Mouse (Mus musculus): ENCODE measurements at regions not wholly inside any gene's neighbourhood (a gene's known extent, or its start where the extent isn't known, plus 50 kb on each side); places are given as distances from the start of the nearest gene placed in this dataset.
A peak's percentile ranks its signal among the peaks of the same experiment; 100 is the strongest.

DNA sequence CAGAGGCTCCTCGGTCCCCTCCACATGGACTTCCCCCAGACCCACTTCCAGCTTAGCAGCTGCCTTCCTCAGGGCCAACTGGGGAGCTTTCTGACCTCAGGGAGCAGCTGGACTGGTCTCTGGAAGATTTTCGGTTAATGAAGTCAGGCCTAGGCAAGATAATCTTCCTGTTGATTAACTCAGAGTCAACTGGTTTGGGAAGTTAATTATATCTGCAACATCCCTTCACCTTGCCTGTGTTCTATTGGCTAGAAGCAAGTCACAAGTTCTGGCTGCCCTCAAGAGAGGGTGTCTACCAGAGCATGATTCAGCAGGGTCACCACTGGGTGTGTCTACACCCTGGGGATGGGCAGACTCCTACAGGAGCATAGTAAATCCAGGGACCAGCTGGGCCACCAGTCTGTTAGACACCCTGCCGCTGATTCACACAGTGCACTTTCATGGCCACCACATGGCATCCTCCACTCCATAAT is 53.9 kb upstream of the Maml3 start:
- DNase-seq (ENCODE audit: low read depth, low spot score), result no peak

DNA sequence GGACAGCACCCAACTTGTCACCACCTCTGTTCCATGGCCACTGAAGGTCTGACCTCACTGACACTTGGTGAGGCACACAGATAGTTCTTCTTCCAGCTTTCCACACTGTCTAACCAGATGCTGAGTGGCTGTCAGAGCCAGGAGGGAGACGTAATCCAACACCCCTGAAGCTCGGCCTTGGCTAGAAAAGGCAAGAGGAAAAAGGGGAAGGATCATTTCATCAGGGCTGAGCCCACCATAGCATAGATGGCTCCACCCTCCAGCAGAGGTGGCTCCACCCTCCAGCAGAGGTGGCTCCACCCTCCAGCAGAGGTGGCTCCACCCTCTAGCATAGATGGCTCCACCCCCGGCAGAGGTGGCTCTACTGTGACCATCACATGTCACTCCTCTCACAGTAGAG is 56.8 kb upstream of the Maml3 start:
- DNase-seq (ENCODE audit: low read depth, low spot score), result no peak

DNA sequence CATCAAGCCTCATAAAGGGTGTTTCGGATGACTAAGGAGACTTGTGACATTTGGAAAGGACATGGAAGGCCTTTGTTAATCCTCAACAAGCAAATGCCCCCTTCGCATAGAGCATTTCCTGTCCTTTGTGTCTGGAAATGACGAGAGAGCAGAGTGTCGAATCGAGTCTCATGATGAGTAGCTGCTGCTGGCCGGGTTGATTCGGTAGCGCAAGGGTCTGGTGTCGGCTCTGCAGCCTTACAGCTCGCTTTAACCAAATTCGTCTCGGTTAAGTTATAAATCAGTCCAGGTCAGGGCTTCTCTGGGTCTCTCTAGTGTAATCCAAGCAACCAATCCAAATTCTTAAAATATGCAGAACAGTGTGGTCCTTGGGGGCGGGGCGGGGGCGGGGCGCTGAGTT is 59.1 kb upstream of the Maml3 start:
- DNase-seq (ENCODE audit: low read depth, low spot score), result peak; percentile 21

DNA sequence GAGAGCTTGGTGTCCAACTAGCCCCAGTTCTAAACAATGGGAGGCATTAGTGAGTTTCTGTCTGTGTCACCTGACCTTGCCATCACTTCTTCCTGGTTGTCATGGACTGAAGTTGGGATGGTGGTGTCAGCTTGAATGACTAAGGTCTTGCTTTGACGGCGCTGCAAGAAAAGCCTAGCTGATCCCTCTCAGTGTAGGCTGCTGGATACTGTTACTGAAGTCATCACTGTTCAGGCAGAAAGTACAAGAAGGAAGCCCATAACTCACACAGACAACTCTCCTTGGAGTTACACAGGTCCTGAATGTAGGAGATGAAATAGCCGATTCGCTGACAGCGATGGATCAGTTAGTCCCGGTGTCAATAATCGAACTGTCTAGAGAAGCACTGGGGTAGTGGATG is 62.5 kb upstream of the Maml3 start:
- DNase-seq (ENCODE audit: low read depth, low spot score), result no peak

DNA sequence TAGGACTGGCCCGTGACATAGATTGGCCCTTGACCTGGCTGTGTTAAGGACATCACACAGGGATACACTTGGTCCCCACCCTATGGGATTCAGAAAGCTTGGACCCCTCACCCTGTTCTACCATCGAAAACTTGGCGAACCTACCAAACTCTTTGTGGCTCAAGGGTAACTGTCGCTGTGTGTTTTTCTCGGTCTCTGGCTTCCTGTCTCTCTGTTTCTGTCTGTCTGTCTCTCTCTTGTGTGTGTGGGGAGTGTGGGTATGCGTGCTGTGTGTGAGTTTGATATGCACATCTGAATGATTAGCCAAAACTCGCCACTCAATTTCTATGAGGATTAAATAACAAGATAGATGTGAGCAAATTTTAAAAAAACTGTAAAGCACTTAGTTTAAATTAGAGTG is 66.0 kb upstream of the Maml3 start:
- no peak for DNase-seq (ENCODE audit: low read depth, low spot score)

DNA sequence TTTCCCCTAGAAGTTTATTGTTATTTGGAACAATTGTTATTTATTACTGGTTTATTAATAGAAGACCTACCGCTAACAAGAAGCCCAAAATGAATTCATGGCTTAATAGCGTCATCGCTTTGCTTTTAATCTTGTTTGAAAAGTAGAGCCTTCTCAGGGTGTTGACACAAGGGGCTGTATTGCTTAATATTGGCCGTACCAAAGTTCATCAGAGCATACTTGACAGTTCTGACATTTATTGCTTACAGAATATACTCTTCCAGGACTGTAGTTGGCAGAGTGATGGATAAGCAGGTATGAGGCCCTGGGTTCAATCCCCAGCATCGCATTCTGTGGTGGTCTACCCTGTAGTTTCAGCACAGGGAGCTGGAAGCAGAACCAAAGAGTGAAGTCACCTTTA is 66.4 kb upstream of the Maml3 start:
- no peak for DNase-seq (ENCODE audit: low read depth, low spot score)

DNA sequence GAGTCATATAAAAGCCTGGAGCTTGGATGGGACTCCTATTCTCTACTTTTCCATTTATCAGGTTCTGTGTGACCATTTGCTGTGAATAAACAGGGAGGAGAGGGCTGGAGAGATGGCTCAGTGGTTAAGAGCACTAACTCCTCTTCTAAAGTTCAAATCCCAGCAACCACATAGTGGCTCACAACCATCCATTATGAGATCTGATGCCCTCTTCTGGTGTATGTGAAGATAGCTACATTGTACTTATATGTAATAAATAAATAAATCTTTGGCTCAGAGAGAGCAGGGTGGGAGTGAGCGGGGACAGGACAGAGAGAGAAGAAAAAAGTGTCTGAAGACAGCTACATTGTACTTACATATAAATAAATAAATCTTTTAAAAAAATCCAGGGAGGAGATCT is 68.6 kb upstream of the Maml3 start:
- DNase-seq (ENCODE audit: low read depth, low spot score), result no peak

DNA sequence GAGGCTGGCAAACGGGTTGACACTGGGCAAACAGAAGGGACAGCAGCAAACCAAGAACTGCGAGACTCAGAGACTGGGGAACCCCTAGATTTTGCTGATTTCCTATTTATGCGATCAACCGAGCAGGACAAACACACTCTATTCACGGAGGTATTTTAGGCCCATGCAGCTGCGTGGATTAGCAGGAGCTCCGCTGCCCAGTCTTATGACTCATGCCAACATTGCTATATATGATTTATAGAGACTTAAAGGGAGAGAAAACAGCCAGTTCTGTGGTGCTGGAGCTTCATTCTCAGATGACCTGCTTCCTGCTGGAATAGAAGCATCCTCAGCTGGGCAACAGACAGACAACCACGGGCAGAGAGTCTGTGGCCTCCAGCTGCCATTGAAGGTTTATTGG is 71.2 kb upstream of the Maml3 start:
- DNase-seq (ENCODE audit: low read depth, low spot score), result no peak

DNA sequence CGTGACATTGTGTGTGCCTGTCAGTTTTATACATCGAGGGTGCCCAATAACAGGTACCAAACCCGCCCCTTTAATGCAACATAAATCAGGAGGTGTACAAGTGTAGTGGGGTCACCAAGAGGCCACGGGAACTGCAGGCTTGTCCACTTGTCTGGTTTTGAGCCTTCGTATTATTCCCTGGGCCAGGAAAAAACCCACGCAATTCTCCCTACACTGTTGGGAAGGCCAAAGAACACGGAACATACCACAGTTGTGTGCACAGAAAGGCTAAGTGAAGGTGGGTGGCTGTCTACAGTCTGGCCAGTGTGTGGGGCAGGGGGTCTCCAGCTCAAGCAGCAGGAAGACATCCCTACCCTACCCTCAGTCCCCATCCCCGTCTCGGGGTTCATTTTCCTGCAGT is 74.0 kb upstream of the Maml3 start:
- no peak for DNase-seq (ENCODE audit: low read depth, low spot score)

DNA sequence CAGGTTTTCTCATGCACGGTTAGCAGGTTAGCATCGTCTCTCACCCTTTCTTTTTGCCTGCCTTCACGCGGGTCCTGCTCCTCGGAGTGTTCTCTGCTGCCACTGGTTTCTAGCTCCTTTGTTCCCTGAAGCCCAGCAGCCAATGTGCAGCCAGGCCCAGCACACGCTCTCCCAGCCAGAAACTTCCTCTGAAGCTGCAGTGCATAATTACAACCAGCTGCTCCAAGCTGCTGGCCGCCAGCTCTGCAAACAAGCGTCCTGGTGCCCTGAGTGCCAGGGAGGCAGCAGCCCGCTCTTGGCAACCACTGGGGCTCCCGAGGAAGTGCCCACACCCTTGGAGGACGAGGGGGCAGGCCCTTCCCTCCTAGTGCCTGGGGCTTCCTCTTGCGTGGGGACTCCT is 74.8 kb upstream of the Maml3 start:
- DNase-seq (ENCODE audit: low read depth, low spot score), result no peak

DNA sequence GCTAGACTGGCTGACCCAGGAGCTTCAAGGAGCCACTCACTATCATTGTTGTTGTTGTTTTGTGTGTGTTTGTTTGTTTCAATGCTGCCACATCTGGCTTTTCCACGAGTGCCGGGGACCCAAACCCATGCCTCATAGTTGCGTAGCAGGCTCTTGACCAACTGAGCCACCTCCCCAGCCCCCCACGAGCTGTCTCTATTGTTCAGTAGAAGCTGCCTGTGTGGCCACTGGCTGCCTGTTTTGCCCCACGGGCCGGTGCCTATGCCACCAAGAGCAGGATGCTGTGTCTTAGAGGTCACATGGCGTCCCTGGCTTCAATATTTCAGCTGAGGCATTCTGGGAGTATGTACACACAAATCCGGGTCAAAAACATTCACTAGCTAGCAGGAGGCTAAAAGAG is 75.4 kb upstream of the Maml3 start:
- no peak for DNase-seq (ENCODE audit: low read depth, low spot score)

DNA sequence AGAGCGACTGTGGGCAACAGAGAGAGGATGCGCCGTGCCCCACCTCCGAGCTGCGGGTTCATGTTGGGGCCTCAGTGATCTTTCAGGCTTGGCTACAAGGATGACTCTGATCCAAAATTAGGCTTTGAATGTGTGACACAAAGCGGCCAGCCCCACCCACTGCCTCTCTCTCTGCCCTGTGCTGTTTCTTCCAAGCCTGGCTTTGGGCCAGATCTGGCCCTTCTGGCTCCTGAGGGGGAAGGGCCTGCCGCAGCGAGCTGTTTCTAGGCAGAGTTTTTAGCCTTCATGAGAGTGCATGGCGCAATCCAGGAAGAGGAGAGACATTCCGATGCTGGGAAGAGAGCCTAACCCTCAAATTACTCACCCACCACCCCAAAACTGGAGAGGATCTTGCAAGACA is 75.9 kb upstream of the Maml3 start:
- DNase-seq (ENCODE audit: low read depth, low spot score), result peak; percentile 24

DNA sequence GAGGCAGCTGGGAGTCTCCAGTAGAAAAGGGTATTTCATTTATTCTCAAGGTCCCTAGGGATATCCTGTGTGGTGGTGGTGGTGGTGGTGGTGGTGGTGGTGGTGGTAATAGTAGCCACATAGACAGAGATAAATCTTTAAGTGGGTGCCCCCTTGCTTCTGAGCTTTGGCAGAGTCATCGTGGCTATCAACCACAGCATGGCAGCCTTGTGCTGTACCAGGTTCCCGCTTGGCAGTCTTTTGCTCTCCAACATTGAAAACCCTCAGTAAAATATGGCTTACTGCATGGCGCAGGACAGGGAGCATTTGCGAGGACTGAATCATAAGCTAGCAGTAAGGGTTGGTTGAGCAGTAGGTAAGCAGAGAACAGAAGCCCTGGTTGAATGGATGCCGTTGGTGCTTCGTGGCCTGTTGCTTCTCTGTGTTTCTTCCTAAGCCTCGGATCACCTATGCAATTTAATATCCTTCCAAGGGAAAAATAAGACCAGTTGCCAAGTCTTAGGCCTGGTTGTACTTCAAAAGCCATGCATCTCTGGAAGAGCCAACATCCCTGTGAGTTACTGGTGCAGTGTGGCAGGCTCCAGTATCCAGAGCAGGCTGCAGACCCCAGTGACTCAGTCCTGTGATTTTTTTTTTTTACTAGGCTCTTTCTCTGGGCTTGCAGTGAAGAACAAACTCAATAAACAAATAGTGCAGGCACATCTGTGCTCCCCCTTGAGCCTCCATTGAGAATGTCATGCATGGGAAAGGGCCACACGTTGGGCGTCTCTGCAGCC is 76.6 kb upstream of the Maml3 start:
- no peak for DNase-seq (ENCODE audit: low read depth, low spot score)

DNA sequence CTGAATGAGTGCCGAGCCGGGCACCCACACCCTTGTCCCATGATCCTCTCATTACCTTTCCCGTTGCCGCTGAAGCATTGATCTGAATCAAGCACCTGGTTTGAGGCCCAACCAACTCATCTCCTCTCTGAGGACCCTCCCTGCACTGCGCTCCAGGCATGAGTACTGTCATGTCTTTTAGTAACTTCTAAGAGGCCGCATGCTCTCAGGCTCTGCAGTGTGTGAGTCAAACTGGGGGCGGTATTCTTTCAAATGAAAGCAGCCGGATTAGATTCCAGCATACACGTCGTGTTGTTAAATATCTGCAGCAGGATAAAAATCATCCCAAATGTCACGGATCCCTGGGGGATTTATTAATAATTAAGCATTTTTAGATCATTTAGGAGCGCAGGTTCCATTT is 79.4 kb upstream of the Maml3 start:
- DNase-seq (ENCODE audit: low read depth, low spot score), result no peak

DNA sequence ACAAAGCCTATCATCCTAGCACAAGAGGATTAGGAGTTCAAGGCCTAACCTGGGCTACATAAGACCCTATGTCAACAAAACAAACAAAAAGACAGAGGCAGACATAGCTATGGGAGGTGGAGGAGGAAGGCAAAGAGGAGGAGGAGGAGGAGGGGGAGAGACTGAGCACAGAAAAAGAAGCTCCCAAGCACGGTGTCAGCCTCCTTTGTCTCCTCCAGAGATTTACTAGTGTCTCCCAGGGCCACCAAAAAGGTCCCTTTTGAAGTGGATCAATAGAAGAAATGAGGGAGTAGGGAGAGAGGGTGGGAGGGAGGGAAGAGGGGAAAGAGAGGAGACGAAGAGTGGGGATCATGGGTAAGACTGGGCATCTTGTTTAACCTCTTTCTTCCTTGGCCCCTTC is 80.5 kb upstream of the Maml3 start:
- DNase-seq (ENCODE audit: low read depth, low spot score), result no peak

DNA sequence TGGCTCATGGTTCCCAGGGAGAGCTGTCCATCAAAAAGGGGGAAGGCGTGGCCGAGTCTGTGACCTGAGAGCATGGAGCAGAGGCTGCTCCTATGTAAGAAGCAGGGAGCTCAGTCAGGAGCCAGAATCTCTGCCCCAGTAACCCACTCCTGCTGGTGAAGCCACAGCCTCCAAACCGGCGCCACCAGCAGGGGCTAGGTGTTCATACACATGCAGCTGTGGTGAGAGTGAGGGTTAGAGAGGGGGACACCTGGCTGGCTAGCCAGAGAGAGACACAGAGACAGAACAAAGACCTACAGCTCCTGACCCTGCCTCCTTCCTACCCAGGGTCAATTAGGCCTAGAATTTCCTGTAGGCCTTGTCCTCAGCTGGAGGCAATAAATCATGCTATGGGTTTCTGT is 80.7 kb upstream of the Foxo1 start:
- DNase-seq (ENCODE audit: low read depth, low spot score), result no peak

DNA sequence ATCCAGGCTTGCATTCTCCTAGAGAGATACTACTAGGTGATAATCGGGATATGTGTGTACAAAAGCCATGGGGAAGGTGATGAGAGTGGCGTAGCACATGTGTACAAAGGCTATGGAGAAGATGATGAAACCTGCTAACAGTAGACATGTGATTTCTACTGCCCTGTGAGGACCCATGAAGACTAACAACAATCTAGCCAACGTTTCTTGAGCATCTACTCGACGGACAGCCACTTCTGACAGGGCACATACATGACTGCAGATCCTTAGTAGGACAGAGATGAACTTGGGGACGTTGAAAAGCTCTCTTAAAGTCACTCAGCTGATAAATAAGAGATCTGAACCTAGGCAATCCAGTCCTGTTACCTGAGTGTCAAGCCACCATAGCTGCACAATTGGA is 79.8 kb upstream of the Foxo1 start:
- no peak for DNase-seq (ENCODE audit: low read depth, low spot score)

DNA sequence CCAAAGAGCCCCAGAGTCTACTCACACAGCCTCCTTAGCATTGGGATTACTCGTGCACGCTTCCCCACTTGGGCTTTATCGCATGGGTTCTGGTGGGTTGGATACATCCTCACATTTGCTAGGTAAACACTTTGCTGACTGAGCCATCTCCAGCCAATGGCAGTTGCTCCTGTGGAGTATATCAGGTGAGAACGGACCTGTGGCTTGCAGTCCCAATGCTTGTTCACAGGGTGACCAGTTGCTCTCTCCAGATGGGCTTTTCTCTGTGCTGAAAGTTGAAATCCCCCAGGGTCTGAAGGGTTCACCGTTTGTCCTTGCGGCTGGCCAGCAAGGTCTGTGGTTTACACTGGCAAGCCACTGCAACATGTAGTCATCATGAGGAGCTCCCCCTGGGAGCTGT is 79.1 kb upstream of the Foxo1 start:
- no peak for DNase-seq (ENCODE audit: low read depth, low spot score)

DNA sequence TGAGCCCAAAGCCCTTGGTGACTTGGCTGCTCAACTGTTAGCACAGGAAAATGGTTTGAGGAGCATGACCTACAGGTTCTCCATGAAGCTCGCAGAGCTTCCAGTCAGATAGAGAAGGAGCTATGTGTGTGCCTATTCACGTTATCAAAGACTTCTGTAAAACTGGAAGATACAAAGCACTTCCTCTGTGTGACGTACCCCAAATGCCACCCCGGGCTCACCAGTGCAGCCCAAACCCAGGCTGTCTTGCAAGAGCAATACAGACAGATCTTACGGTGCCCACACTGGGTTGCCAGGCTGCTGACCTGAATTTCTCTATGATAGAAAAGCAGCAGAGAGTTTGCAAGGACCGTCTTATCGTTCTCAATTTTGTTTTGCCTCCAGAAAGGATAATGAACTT is 78.1 kb upstream of the Foxo1 start:
- no peak for DNase-seq (ENCODE audit: low read depth, low spot score)

DNA sequence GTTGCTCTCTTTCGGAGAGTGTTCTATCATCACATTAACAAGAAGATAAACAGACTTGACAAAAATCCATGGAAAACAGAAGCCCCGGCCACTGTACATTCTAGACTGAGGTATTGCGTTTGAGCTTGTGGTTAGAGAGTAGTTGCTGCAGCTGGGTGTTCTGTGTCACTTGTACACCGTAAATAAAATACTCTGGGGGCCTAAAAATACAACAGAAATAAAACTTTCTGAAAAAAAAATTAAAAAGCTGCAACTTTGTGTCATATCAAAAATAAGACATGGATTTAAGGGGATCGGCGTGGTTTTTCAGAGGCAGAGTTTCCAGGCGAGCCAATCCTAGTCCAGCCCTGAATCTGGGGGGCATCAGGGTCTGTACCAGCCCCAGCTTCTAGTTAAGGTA is 75.1 kb upstream of the Foxo1 start:
- DNase-seq (ENCODE audit: low read depth, low spot score), result no peak

DNA sequence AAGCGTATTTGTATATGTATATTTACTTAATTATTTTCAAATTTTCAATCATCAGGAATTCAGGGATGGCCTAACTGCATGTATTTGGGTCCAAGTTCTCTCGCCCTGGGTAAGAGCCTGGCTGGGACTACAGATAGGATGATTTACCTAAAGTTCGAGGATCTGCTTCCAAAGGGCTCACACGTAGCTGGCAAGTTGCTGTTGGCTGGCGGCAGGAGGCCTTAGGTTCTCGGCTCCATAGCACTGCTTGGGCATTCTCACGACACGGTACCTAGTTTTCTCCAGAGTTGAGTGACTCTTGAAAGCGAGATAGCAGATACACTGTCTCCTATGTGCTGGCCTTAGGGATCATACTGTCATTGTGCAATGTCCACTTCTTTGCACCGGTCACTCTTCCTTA is 73.9 kb upstream of the Foxo1 start:
- no peak for DNase-seq (ENCODE audit: low read depth, low spot score)

DNA sequence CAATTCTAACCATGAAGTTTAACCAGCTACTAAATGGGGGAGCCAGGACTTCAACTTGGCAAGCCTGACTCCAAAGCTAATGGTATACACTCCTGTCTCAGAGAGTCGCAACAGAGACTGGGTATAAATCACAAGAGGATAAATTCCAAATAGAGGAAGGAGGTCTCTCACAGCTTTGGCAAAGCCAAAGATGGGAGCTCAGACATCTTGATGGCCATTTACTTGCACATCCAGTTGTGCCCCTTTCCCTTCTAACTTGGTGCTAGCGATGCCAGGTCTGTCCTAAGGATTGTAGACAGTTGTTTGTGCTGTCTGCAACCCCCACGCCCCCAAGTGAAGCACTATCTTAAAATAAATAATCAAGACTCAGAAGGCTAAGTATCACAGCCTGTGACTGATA is 72.7 kb upstream of the Foxo1 start:
- DNase-seq (ENCODE audit: low read depth, low spot score), result no peak

DNA sequence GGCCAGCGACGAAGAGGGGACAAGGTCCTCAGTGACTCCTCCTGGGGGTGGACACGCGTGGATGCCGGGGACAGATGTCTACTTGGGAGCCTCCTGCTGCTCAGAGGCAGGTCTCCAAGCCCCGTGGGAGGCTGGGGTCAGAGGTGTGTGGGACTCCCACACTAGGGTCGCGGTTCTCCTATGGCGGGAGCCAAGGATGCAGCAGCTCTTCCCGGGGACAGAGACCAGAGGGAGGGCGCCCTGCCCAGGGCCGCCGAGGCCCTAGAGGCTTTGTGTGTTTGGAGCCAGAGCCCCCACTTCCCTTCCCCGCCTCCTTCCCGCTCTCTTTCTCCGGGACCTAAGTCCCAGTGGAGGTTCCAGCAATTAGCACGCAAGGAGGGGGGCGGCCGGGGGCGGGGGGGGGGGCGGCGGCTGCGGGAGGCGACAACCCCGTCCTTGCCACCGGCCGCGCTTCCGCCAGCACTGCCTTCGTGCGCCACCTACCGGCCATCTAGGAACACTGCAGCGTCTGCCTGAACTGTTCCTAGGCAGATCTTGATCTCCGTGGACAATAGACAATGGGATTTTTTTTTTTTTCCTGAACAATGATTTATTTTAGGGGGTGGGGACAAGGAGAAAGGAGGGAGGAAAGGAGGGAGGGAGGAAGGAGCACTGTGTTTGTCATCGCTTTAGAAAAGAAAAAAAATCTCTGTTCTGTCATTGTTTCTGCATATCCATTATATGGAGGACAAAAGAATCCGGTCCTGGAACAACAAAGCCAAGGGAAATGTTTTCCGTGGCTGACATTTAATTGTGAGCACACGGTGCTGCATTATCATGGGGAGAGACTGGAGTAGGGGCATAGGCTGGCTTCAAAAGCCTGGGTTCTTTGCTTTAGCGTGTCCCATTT is 71.8 kb upstream of the Foxo1 start:
- DNase-seq (ENCODE audit: low read depth, low spot score), result peak; percentile 63
